Mouse (Mus musculus) embryo, embryonic 10.5 days (tissue): Measurements from ENCODE around the gene Rufy4.
"Not testable (repeated sequence)": the region's sequence is repeated elsewhere in the genome, so short reads cannot be mapped to it uniquely, and the experiment has no call there.

Experiments used
- DNase-seq: peaks from one replicate; pipeline ENCODE4 v3.0.0-alpha.2; 2015; ENCODE audit warnings: low spot score

Gene Rufy4

DNA sequence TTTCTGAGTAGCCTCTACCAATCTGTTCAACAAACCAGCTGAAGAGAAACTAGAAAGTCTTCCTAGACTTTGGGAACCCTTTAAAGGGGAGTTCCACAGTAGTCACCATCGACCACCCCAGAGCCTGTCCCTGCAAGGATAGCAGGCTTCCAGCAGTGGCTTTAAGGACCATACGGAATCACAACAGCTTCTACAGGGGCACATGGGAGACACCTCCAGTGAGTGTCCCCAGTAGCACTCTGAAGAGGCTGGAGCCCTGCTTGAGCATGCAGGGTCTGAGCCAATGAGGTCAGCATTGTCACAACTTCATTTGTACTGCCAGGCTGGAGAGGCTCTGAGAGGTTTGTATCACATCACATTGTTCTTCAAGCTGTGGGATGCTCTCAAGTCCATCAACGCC lies 24.8 kb downstream of the Rufy4 start:
- no peak for DNase-seq

DNA sequence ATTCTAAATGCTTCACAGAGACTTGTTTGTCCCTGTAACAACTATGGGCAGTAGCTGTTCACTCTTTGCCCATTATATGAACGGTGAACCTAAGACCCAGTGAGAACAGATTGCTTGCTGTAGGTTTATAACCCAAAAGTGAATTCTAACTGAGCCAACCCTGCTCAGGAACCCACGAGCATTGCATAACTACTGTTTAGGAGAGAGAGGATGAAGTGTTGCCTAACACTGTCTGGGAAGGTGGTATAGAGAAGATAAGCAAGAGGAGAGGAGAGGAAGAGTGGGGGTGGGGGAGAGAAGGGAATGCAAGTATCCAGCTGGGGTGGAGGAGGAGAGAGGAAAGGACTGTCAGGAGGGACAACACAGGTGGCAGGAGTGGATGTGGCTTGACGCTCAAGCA lies 25.8 kb downstream of the Rufy4 start:
- no peak for DNase-seq

- DNase-seq = no peak
These were observed 28.3 kb downstream of the Rufy4 start, which contains the start of gene Cxcr2 for GRCm38 (mm10) chr1:74153461-74154184. Cxcr2 (plus strand) TSS chr1:74153989.

DNA sequence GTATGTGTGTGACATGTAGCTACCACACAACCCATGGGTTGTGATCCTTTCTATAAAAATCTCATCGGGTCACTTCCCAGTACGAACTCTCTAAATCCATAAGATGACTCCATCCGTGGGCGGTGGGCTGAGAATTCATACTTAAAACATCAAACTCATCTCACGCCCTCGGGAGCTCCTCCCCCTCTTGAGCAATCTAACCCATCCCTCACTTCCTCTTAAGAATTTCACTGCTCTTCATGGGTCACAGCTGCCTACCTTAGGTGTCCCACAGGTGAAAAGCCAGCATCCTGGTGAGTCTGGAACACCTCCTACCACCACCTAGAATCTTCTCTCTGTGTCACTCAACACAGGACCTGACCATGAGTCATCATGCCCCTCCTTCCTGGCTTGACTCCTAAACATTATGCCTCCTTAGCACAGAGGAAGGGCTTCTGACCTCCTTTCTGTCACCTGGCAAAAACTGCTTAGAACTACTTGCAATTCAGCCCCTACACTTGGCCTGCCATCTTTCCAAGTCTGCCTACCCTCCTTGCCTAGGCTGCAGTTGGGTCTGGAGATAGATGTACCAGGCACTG lies 30.2 kb downstream of the Rufy4 start:
- DNase-seq = no peak

GRCm38 (mm10) chr1:74156381-74156910 lies 31.1 kb downstream of the Rufy4 start:
- no peak for DNase-seq

DNA sequence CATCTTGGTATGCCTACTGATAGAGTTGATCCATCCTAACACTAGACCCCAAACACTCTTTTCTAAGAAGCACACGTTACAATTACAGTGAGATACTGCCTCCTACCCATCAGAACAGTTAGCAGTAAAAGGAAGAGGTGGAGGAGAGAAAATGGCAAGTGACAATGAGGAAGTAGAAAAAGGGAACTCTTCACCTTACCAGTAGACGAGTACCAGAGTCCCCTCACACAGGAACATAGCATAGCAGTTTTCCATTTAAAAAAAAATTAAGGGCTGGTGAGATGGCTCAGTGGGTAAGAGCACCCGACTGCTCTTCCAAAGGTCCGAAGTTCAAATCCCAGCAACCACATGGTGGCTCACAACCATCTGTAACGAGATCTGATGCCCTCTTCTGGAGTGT lies 34.3 kb downstream of the Rufy4 start:
- DNase-seq = not testable (repeated sequence)

DNA sequence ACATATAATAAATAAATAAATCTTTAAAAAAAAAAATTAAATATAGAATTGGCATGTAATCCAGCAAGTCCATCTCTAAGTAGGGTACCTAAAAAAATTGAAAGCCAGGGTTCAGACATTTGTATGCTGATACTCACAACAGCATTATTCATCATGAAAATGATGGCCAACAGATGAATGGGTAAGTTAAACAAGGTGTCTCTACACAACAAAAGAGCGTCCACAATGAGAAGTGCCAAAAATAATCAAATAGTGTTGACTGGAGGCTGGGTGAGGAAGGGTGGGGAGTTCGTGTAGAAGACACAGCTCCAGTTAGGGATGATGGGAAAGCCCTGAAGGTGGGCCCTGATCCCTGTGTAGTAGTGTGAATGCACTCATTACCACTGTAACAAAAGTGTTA lies 34.7 kb downstream of the Rufy4 start:
- DNase-seq = no peak

- no peak for DNase-seq
These were observed 41.8 kb downstream of the Rufy4 start for GRCm38 (mm10) chr1:74167136-74167535.

GRCm38 (mm10) chr1:74169721-74170120 lies 44.4 kb downstream of the Rufy4 start:
- no peak for DNase-seq

- no peak for DNase-seq
These were observed 47.4 kb downstream of the Rufy4 start for GRCm38 (mm10) chr1:74172722-74173121.

DNA sequence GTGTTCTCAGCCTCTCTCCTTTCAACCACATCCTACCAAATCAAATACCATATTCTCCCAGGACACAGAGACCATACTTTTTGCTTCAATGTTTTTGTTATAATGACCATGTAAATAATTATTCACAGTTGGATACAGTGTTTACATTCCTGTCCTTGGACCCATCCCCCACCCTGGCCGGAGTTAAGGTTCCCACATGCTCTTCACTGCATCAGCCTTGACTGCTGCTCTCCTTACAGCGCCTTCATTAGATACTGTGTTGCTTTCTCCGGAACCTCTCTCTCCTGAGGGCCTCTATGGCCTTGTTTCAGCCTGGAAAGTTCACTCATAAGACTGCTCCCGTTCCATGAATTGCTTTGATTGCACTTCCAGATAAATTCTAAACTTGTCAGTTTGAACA lies 50.4 kb downstream of the Rufy4 start:
- no peak for DNase-seq

DNA sequence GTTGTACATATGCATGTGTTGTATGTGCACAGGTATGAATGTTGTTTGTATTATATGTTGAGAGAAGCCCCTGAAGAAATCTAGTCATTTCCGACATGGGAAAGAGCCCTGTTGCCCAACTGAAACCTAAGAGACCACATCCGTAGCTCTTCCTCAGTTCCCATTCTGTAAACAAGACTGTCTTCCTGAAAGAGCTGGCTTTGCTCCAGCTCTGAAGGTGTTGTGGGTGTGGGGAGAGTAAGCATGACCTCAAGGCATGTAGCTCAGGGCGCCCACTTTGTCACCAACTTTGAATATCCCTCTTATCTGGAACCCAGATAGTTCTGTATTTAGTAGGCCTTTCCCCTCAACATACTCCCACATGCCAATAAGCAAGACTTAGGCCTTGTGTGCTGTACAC lies 53.3 kb downstream of the Rufy4 start:
- no peak for DNase-seq

DNA sequence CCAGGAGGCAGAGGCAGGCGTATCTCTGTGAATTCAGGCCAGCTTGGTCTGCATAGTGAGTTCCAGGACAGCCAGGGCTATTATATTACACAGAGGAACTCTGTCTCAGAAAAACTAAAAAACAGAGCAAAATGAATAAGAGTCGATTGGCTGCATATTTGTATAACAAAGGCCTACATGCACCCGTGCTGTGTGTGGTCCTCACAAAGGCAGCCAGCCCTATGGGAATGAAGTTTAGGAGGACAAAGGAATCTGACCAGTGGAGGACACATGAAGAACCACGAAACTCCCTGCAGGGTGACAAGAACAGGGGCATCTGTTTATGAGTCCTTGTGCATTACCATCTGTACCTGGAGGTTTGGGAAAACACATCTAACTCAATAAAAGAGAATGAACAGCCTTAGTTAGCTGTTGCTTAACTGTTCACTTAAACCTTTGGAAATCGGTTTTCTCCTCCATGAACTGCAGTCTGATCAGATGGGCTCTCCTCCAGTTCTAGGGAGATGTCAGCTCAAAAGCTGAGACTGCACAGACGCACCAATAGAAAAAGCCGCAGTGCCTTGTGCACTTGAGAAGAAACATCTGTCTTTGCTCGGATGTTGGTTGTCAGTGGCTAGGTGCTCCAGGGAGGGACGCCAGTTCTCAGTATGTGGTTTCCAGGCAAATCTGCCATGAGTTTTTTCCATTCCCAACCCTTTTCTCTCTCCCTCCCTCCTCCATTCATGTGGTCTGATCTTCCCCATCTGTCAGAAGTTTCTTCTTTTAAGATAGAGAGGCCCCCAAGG lies 54.5 kb downstream of the Rufy4 start:
- DNase-seq = peak; percentile 33

- no peak for DNase-seq
These were observed 56.1 kb downstream of the Rufy4 start for GRCm38 (mm10) chr1:74181462-74181861.

DNA sequence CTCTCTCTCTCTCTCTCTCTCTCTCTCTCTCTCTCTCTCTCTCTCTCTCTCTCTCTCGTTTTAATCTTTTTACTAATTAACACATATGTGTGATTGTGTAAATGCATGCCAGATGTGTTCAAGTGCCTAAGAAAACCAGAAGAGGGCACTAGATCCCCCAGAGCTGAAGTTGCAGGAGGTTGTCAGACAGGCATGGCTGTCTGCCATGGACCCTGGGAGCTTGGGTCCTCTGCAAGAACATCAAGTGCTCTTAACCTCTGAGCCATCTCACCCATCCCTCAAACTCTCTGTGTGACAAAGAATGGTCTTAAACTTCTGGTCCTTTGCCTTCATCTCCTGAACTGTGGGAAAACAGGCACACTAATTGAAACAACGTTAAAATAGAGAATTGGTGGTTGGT lies 57.7 kb downstream of the Rufy4 start:
- DNase-seq = no peak

DNA sequence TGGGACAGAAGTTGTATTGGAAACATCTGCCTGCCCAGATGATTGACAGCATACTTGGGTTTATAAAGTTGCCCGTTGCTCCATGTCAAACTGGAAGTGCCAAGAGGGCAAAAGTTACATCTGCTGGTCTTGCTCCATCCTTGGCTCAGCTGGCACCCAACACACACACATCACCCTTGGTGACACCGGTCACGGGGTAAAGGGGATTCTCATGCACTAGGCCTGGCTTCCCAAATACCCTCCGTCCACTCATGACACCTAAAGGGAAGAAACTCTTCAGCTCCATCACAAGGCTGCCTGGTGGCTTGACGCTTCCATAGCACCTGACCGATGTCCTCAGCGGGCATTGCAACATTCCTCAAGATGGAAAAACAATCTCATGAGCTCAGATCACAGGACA lies 65.1 kb downstream of the Rufy4 start:
- no peak for DNase-seq

DNA sequence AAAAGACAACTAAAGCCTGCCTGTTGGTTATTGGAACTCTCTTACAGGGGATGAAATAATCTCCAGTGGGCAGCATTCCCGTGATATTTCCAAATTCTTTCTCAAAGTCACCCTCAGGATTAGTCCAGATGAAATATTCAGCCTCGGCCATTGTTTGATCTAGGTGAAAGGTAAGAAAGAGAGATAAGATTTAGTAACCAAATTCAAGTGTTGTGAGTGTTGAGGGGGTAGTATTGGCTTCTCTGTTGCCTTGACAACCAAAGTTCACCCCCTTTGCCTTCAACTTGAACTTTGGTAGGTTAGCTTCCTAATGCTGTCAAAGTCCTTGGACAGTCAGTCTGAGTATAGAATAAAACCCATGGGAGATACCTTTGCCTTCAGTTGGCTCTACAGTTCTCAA lies 67.4 kb downstream of the Rufy4 start:
- no peak for DNase-seq

DNA sequence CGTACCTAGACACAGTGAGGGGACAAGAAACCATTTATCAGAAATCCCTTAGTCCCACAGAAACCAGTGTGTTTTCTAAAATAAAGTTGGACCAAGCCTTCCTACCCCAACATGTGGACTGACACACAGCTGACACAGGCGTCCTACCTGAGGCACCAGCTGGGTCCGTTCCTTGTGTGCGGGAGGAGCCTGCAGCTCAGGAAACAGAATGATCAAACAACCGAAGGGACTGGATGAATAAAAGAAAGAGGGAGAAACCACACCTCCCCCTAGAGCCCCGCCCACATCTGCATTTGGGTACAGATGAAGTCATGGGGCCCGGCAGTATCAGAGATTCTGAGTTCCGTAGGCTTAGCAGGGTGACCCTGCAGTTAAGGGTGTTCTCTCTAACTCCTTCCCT lies 69.1 kb downstream of the Rufy4 start, which contains the start of gene Cxcr1:
Gene Cxcr1 (minus strand): TSS at position 187 of the 400 bp plus-strand sequence.
- DNase-seq = no peak

DNA sequence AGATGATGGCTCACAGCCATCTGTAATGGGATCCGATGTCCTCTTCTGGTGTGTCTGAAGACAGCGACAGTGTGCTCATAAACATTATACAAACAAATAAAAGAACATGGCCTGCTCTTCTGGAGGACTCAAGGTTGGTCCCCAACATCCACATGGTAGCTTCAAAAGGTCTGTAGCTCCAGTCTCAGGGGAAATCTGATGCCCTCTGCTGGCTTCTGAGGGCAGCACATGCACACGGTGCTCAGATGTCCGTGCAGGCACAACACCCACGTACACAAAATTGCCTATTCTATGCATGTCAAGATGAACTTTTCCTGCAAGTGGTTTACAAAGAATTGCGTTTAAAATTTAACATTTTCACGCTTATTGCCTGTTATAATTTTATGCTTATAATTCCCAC lies 70.6 kb downstream of the Rufy4 start:
- DNase-seq = peak; percentile 58

DNA sequence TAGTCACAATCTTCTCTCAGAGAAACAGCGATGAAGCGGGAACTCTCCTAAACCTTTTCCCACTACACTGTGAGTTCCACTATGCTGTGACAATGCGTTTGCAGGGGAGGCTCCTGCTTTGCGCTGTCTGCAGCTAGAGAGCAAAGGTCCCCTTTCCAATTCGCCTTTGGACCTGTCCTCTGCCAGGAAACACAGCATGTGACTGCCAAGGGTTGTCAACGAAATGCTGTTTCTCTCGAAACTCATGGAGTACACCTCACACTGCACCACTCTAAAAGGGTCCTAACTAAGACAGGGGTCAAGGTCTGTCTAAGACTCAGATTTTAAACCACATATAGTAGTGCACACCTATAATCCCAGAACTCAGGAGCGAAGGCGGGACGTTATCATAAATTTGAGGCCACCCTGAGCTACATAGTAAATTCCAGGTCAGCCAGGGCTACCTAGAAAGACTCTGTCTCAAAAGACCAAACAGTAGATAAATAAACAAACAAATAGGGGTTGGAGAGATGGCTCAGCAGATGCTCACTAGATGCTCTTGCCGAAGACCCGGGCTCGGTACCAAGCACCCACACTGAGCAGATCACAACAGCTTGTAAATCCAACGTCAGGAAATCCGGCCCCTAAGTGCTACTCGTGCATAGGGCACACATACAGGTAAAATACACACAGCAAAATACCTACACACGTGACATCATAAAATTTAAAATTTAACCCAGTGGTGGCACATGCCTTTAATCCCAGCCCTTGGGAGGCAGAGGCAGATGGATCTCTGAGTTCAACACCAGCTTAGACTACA lies 71.5 kb downstream of the Rufy4 start:
- DNase-seq = no peak
